9 mouse cellular contexts compared by ENCODE assay signal in the genomic region with DNA sequence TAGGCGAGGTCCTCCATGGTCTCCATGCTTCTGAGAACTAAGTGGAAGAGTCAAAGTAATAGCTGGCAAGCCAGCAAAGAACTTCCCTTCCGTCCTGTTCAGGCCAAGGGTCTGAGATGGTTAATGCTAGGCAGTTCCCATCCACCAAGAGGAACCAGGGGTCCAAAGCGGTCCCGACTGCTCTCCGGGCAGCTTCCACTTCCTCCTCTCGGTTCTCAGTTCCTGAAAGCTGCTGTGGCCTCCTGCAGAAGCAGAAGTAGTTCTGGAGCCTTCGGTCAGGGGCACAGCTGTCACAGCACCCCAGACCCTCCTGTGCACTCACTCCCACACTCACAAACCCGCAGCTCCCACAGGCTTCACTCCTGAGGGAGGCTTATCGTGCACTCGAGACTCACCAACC. TPM values are rescaled to one million over a fixed set of nuclear protein-coding genes. Genes with fewer than 3 reads are reported as not detected.
DNase-seq lines count a peak whose midpoint lies in the region; ATAC-seq lines count a peak whose summit lies in the region.
"Had no signal": no experiment of that assay in that cellular context is flagged by ENCODE, and none has a peak within 500 bp of the region (broad histone marks: within the 10 kb centered on the region; RNA-seq: fewer than 3 reads in every experiment).

No protein-coding gene starts in this region.

- peak overlapping the region; percentile 67 for H3K4me3 ChIP-seq in megakaryocyte, embryonic 14.5 days (replicated peaks)
- H3K4me3 ChIP-seq: neural tube, embryonic 13.5 days had no signal

- intact Hi-C loops in heart, postnatal 25 days (cut with DNase I): no loop called here

- peak; percentile 97 for DNase-seq in heart, adult 11 months
- DNase-seq in heart, postnatal 4 days: no peak
- DNase-seq in A20 (ENCODE audit: low read depth, low spot score): peak; percentile 90
- peak; percentile 31 for DNase-seq in heart, postnatal 25 days (ENCODE audit: low spot score)
- no peak for DNase-seq in urinary bladder, adult 2 months (ENCODE audit: low spot score)
- DNase-seq in urinary bladder, postnatal 4 days (ENCODE audit: low spot score in 2 of 2): no peak

- no peaks in the 10 kb centered on the region for H3K36me3 ChIP-seq in megakaryocyte, embryonic 14.5 days (replicated peaks; ENCODE audit: low read length)
- H3K36me3 ChIP-seq: neural tube, embryonic 13.5 days had no signal

- no peak for ATAC-seq in frontal cortex, adult (ENCODE audit: low TSS enrichment)

- no peaks in the 10 kb centered on the region for H3K27me3 ChIP-seq in megakaryocyte, embryonic 14.5 days (replicated peaks)
- H3K27me3 ChIP-seq: neural tube, embryonic 13.5 days had no signal

- no peaks in the 10 kb centered on the region for H3K9me3 ChIP-seq in megakaryocyte, embryonic 14.5 days
- H3K9me3 ChIP-seq: neural tube, embryonic 13.5 days had no signal

- peaks cover 28% of the 10 kb centered on the region for H3K4me1 ChIP-seq in megakaryocyte, embryonic 14.5 days
- H3K4me1 ChIP-seq: neural tube, embryonic 13.5 days had no signal

RNA-seq across cellular contexts. Expression of gene 4930426L09Rik, which starts 6.7 kb away (rescaled TPM):
- under 1 TPM; 0.36 to 0.48 TPM for total RNA-seq in heart, postnatal 4 days (2021)
- under 1 TPM in 1 of 2 experiments, not detected in 1; 0.17 TPM for total RNA-seq in heart, postnatal 25 days (2021)
- 0.43 TPM in 1 of 2 replicates, not detected in the other for polyA plus RNA-seq in megakaryocyte, embryonic 14.5 days (2012; ENCODE audit: insufficient read depth, low replicate concordance)
- polyA plus RNA-seq in urinary bladder, adult 2 months (2012; rRNA removed): 1.6 and 1.7 TPM in 2 replicates

RNA-seq across cellular contexts. Expression of gene Pip4k2a, which starts 6.9 kb away (rescaled TPM):
- 1 to 10 TPM; 7.9 to 8.1 TPM for total RNA-seq in heart, postnatal 4 days (2021)
- 1 to 10 TPM; 7.1 to 7.6 TPM for total RNA-seq in heart, postnatal 25 days (2021)
- 1.6 and 39.5 TPM in 2 replicates for polyA plus RNA-seq in megakaryocyte, embryonic 14.5 days (2012; ENCODE audit: insufficient read depth, low replicate concordance)
- polyA plus RNA-seq in urinary bladder, adult 2 months (2012; rRNA removed): 16.8 and 19.9 TPM in 2 replicates

Comparison
In these comparisons a context has a peak if more than half of its experiments do, and no peak if none do; other contexts are left out.
1. DNase-seq: peak in heart, adult 11 months (single experiment), A20 (single experiment) and heart, postnatal 25 days (single experiment); none in heart, postnatal 4 days (single experiment), urinary bladder, adult 2 months (single experiment) and urinary bladder, postnatal 4 days (0 of 2).